Comparison of ENCODE assay signal across 8 mouse cellular contexts in the genomic region with DNA sequence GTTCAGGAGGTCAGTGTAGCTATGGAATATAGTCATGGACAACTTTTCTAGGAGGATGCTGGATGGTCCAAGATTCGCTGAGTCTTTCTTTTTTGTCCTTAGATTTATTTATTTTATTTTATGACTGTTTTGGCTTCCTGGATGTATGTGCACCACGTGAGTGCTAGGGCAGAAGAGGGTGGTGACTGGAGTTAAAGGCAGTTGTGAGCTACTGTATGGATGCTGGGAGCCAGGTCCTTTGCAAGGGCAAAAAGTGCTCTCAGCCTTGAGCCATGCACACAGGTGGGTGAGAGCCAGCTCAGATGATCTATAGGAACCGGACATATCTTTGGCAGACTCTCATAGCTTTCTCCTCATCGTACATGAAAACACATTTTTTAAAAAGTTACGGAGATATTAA. TPM values are rescaled to one million over a fixed set of nuclear protein-coding genes. Genes with fewer than 3 reads are reported as not detected.
A peak's percentile ranks its signal among the peaks of the same experiment; 100 is the strongest.
DNase-seq lines count a peak whose midpoint lies in the region; ATAC-seq and TF ChIP-seq lines count a peak whose summit lies in the region.

No protein-coding gene starts in this region.

- peak overlapping the region; percentile 84 for H3K27ac ChIP-seq in gastrocnemius, adult 2 months
- H3K27ac ChIP-seq in forebrain, embryonic 12.5 days, result no peak overlapping the region
- no peak overlapping the region for H3K27ac ChIP-seq in liver, embryonic 12.5 days
- H3K27ac ChIP-seq in kidney, adult 2 months (ENCODE audit: insufficient read depth, low read depth, low read length), result no peak overlapping the region

- TF ChIP-seq CTCF in gastrocnemius, adult 2 months (IDR thresholded peaks at IDR 0.05), result no peak
- no peak for TF ChIP-seq CTCF in kidney, adult 2 months (conservative IDR thresholded peaks at IDR 0.05; ENCODE audit: insufficient read depth, insufficient read length, low read depth, low read length)

- no peak for DNase-seq in gastrocnemius, adult 2 months
- DNase-seq in gastrocnemius, postnatal 4 days (ENCODE audit: low spot score in 2 of 2), result no peak
- DNase-seq in 416B (ENCODE audit: low read depth), result peak; percentile 52
- DNase-seq in thymus, postnatal 10 days (ENCODE audit: low spot score in 2 of 2), result no peak
- DNase-seq in ovary, postnatal 36 days (ENCODE audit: low spot score), result no peak
- no peak for DNase-seq in kidney, adult 2 months

- peaks cover 14% of the 10 kb centered on the region for H3K4me1 ChIP-seq in forebrain, embryonic 12.5 days
- peaks cover 14% of the 10 kb centered on the region; the same call in 1 of the 2 replicates for H3K4me1 ChIP-seq in liver, embryonic 12.5 days
- no peaks in the 10 kb centered on the region for H3K4me1 ChIP-seq in kidney, adult 2 months (ENCODE audit: control insufficient read depth, insufficient read depth, low read length)

- ATAC-seq in forebrain, embryonic 12.5 days (ENCODE audit: low FRiP score), result 0 out of 2 replicates have a peak, but pooled peaks have one; percentile 34
- ATAC-seq in liver, embryonic 12.5 days, result no peak

- H3K4me2 ChIP-seq in forebrain, embryonic 12.5 days, result peak overlapping the region; percentile 68
- peak overlapping the region; percentile 72 for H3K4me2 ChIP-seq in liver, embryonic 12.5 days

- H3K9ac ChIP-seq in forebrain, embryonic 12.5 days, result peak overlapping the region; percentile 81
- H3K9ac ChIP-seq in liver, embryonic 12.5 days, result no peak overlapping the region

- intact Hi-C loops in gastrocnemius, adult 2 months (cut with DNase I), result no loop called here

- no peaks in the 10 kb centered on the region for H3K36me3 ChIP-seq in forebrain, embryonic 12.5 days (replicated peaks)
- no peaks in the 10 kb centered on the region for H3K36me3 ChIP-seq in liver, embryonic 12.5 days
- no peaks in the 10 kb centered on the region for H3K36me3 ChIP-seq in kidney, adult 2 months (ENCODE audit: control insufficient read depth, insufficient read depth, low read length)

- peak overlapping the region; percentile 84 for H3K4me3 ChIP-seq in gastrocnemius, adult 2 months
- H3K4me3 ChIP-seq in forebrain, embryonic 12.5 days (replicated peaks), result peak overlapping the region; percentile 79
- H3K4me3 ChIP-seq in liver, embryonic 12.5 days, result peak overlapping the region; percentile 58; the same call in 1 of the 2 replicates
- no peak overlapping the region for H3K4me3 ChIP-seq in kidney, adult 2 months (ENCODE audit: insufficient read depth, low read depth, low read length)

- H3K27me3 ChIP-seq in forebrain, embryonic 12.5 days, result no peaks in the 10 kb centered on the region
- peaks cover 29% of the 10 kb centered on the region for H3K27me3 ChIP-seq in liver, embryonic 12.5 days (replicated peaks)
- no peaks in the 10 kb centered on the region for H3K27me3 ChIP-seq in kidney, adult 2 months (replicated peaks; ENCODE audit: control insufficient read depth, insufficient read depth, low read length)

- no peaks in the 10 kb centered on the region for H3K9me3 ChIP-seq in forebrain, embryonic 12.5 days
- H3K9me3 ChIP-seq in liver, embryonic 12.5 days (replicated peaks), result no peaks in the 10 kb centered on the region

- 26% methylated on average over 5 of the region's 5 CpGs for WGBS in forebrain, embryonic 12.5 days
- 21% methylated on average over 5 of the region's 5 CpGs for WGBS in liver, embryonic 12.5 days (ENCODE audit: insufficient replicate concordance)
- WGBS in kidney, adult 2 months, result 25% methylated on average over 5 of the region's 5 CpGs

- TF ChIP-seq POLR2A in kidney, adult 2 months (IDR thresholded peaks at IDR 0.05; ENCODE audit: low read depth, low read length), result no peak

RNA-seq across cellular contexts. Expression of gene Snx10, which starts 0.4 kb away (rescaled TPM):
- total RNA-seq in gastrocnemius, adult 2 months (2021), result 1 to 10 TPM; 4.4 to 6.1 TPM
- 1 to 10 TPM; 4.9 to 5.0 TPM for total RNA-seq in gastrocnemius, postnatal 4 days (2021)
- 39.8 and 40.2 TPM in 2 replicates for polyA plus RNA-seq in forebrain, embryonic 12.5 days (2016; fragmentation: Nextera tagmentation; extraction: Ambion mirVana)
- polyA plus RNA-seq in liver, embryonic 12.5 days (2016; fragmentation: Nextera tagmentation; extraction: Ambion mirVana), result 5.2 and 5.4 TPM in 2 replicates
- 2.5 and 4.1 TPM in 2 replicates for polyA plus RNA-seq in kidney, adult 2 months (2012; rRNA removed)

RNA-seq across cellular contexts. Expression of gene Cbx3, which starts 53.1 kb away (rescaled TPM):
- 10 to 100 TPM; 38.6 to 51.1 TPM for total RNA-seq in gastrocnemius, adult 2 months (2021)
- total RNA-seq in gastrocnemius, postnatal 4 days (2021), result 100 to 1,000 TPM; 119 to 130 TPM
- polyA plus RNA-seq in forebrain, embryonic 12.5 days (2016; fragmentation: Nextera tagmentation; extraction: Ambion mirVana), result 719 and 759 TPM in 2 replicates
- 307 and 311 TPM in 2 replicates for polyA plus RNA-seq in liver, embryonic 12.5 days (2016; fragmentation: Nextera tagmentation; extraction: Ambion mirVana)
- 5.7 and 11.0 TPM in 2 replicates for polyA plus RNA-seq in kidney, adult 2 months (2012; rRNA removed)

RNA-seq across cellular contexts. Expression of gene Hnrnpa2b1, which starts 53.6 kb away (rescaled TPM):
- 100 to 1,000 TPM; 290 to 399 TPM for total RNA-seq in gastrocnemius, adult 2 months (2021)
- 100 to 1,000 TPM; 490 to 525 TPM for total RNA-seq in gastrocnemius, postnatal 4 days (2021)
- polyA plus RNA-seq in forebrain, embryonic 12.5 days (2016; fragmentation: Nextera tagmentation; extraction: Ambion mirVana), result 2,862 and 3,130 TPM in 2 replicates
- 1,236 and 1,328 TPM in 2 replicates for polyA plus RNA-seq in liver, embryonic 12.5 days (2016; fragmentation: Nextera tagmentation; extraction: Ambion mirVana)
- 63.0 and 105 TPM in 2 replicates for polyA plus RNA-seq in kidney, adult 2 months (2012; rRNA removed)

Comparison
In these comparisons a context has a peak if more than half of its experiments do, and no peak if none do; other contexts are left out.
1. RNA of gene Cbx3, which starts 53.1 kb away (polyA plus RNA-seq): 719 to 759 TPM in forebrain, embryonic 12.5 days and 307 to 311 TPM in liver, embryonic 12.5 days; 5.7 to 11.0 TPM in kidney, adult 2 months; every median in the first group is over 10 times any median in the second.
2. RNA of gene Hnrnpa2b1, which starts 53.6 kb away (polyA plus RNA-seq): 2,862 to 3,130 TPM in forebrain, embryonic 12.5 days and 1,236 to 1,328 TPM in liver, embryonic 12.5 days; 63.0 to 105 TPM in kidney, adult 2 months; every median in the first group is over 10 times any median in the second.